Mouse (Mus musculus) liver, adult 2 months (tissue): Measurements from ENCODE around the gene Creg1.

Experiments used
- CTCF ChIP-seq: fragments of 200-500 bp; IDR thresholded peaks from 2 replicates; pipeline ENCODE4 v1.5.1; 2011; ENCODE audit warnings: low read depth, low read length, control low read depth
- POLR2A ChIP-seq: fragments of 200-500 bp; IDR thresholded peaks from 2 replicates; pipeline ENCODE4 v1.6.1; 2011; ENCODE audit warnings: low read length, control low read depth; ENCODE audit not compliant: insufficient read depth; ENCODE audit errors: extremely low read depth

DNA sequence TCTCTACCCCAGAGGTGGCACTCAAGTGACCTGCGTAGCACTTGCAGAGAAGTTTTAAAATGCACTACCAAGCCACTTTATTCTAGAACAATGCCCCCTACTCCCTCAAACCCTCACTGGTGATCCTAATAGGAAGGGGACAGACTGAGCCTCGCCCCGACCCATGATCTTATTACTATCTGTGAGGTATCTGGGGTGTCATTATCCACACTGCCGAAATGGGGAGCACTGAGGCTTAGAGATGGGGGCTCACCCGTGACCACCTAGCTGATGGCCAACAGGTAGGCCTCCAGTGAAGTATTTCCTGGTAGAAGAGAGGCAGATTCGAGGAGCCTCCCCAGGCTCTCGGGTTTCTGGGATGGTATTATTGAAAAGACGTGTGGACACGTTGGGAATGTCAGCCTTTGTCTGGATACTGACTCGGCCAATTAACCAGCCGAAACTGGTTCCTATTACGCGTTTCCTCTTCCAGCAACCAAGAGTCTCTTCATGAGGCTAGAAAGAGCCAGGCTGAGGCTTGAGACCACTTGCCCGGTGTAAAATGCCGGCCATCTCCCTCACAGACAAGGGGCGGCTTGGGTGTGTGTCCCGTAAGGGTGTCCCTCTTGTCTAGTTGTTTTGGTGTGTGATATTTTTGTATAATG lies 2.2 kb downstream of the Creg1 start:
- TF ChIP-seq POLR2A, result no peak
- TF ChIP-seq CTCF, result no peak
